Mouse (Mus musculus): ENCODE measurements around the gene Elf3. TPM values are rescaled to one million over a fixed set of nuclear protein-coding genes. Genes with fewer than 3 reads are reported as not detected.

Gene Elf3
- polyA plus RNA-seq (2016; fragmentation: Nextera tagmentation; extraction: Ambion mirVana), result 1.1 and 1.8 TPM in 2 replicates

DNA sequence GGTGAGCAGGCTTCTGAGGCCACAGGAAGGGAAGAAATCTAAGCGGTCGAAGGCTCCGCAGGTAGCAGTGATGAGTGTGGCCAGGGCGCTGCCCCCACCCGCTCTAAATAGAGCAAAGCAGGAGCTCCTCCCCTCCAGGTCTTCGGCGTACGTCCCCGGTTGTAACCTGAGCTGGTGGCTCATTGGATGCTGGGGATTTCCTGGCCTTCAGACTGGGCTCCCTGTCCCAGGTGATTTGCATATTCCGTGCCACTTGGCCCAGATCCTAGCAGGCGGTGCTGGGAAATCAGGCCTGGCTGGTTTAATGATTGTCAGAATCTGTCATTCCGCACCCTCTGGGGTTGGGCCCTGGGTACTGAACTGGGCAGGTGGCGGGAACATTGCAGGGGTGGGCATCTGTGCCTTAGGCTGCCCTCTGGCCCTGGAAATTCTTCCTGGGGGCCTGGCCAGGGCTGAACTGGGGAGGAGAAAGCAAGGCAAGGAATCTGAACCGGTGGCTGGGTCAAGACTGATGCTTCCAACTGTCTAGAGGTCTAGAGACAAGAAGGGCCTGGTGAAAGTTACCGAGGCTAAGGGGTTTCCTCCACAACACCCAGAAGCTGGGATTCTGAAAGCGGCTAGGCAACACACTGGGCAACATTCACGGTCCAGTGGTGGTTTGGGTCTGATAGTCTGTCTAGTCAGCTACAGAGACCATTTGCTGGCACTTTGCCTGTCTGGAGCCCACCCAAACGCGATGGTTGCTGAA is at the start of gene Elf3:
Gene Elf3, minus strand, starts transcription at position 189 of the 748 bp plus-strand sequence.
- Histone ChIP-seq H3K9me3 (replicated peaks) (no peaks in the 10 kb centered on the region), H3K27me3 (replicated peaks) (peaks cover 36% of the 10 kb centered on the region), H3K4me3 (peak within 1 kb of the TSS; percentile 33), H3K36me3 (peaks cover 20% of the 10 kb centered on the region), H3K4me1 (peaks cover 12% of the 10 kb centered on the region), H3K4me2 (peak within 1 kb of the TSS; percentile 71), H3K9ac (peak within 1 kb of the TSS; percentile 56; the same call in 1 of the 2 replicates), H3K27ac (peak within 1 kb of the TSS; percentile 55)
- peak; percentile 76 for ATAC-seq
- WGBS (ENCODE audit: insufficient replicate concordance), result 30% methylated on average over 19 of the region's 19 CpGs

GRCm38 (mm10) chr1:135290908-135291307 is 32.5 kb upstream of the Elf3 start:
- Histone ChIP-seq H3K9ac (no peak overlapping the region), H3K9me3 (replicated peaks) (no peaks in the 10 kb centered on the region), H3K27me3 (replicated peaks) (no peaks in the 10 kb centered on the region), H3K27ac (no peak overlapping the region), H3K4me1 (no peaks in the 10 kb centered on the region), H3K4me3 (no peak overlapping the region), H3K4me2 (no peak overlapping the region), H3K36me3 (peaks cover 17% of the 10 kb centered on the region)
- WGBS (ENCODE audit: insufficient replicate concordance), result 79% methylated on average over 5 of the region's 5 CpGs
- no peak for ATAC-seq

GRCm38 (mm10) chr1:135286311-135286710 is 27.9 kb upstream of the Elf3 start:
- Histone ChIP-seq H3K27me3 (replicated peaks) (0 out of 2 replicates have a peak, but pooled peaks cover 6% of the 10 kb centered on the region), H3K27ac (no peak overlapping the region), H3K4me3 (no peak overlapping the region), H3K9ac (no peak overlapping the region), H3K4me1 (peaks cover 24% of the 10 kb centered on the region), H3K36me3 (no peaks in the 10 kb centered on the region), H3K9me3 (replicated peaks) (no peaks in the 10 kb centered on the region), H3K4me2 (no peak overlapping the region)
- ATAC-seq, result no peak
- WGBS (ENCODE audit: insufficient replicate concordance), result 51% methylated on average over 2 of the region's 2 CpGs

GRCm38 (mm10) chr1:135283826-135284291 is 25.5 kb upstream of the Elf3 start, which contains the start of gene Rnpep:
TSS of gene Rnpep (minus strand) at chr1:135284084.
- H3K9me3 ChIP-seq (replicated peaks), result no peaks in the 10 kb centered on the region
- peak within 1 kb of the TSS; percentile 82 for H3K9ac ChIP-seq
- 3% methylated on average over 39 of the region's 39 CpGs for WGBS (ENCODE audit: insufficient replicate concordance)
- ATAC-seq, result peak; percentile 75
- peak within 1 kb of the TSS; percentile 79 for H3K4me3 ChIP-seq
- H3K4me1 ChIP-seq, result peaks cover 24% of the 10 kb centered on the region
- peak within 1 kb of the TSS; percentile 73 for H3K27ac ChIP-seq
- 0 out of 2 replicates have a peak, but pooled peaks cover 6% of the 10 kb centered on the region for H3K27me3 ChIP-seq (replicated peaks)
- H3K36me3 ChIP-seq, result peaks cover 8% of the 10 kb centered on the region
- H3K4me2 ChIP-seq, result peak within 1 kb of the TSS; percentile 98

- Histone ChIP-seq H3K27me3 (replicated peaks) (0 out of 2 replicates have a peak, but pooled peaks cover 6% of the 10 kb centered on the region), H3K27ac (peak overlapping the region; percentile 73), H3K4me3 (peak overlapping the region; percentile 79), H3K4me1 (peaks cover 24% of the 10 kb centered on the region), H3K4me2 (peak overlapping the region; percentile 98), H3K9me3 (replicated peaks) (no peaks in the 10 kb centered on the region), H3K36me3 (peaks cover 13% of the 10 kb centered on the region), H3K9ac (peak overlapping the region; percentile 82)
- peak; percentile 68 for ATAC-seq
- under 1% methylated on average over 47 of the region's 48 CpGs for WGBS (ENCODE audit: insufficient replicate concordance)
Observed at GRCm38 (mm10) chr1:135283287-135283825, 25.0 kb upstream of the Elf3 start.

DNA sequence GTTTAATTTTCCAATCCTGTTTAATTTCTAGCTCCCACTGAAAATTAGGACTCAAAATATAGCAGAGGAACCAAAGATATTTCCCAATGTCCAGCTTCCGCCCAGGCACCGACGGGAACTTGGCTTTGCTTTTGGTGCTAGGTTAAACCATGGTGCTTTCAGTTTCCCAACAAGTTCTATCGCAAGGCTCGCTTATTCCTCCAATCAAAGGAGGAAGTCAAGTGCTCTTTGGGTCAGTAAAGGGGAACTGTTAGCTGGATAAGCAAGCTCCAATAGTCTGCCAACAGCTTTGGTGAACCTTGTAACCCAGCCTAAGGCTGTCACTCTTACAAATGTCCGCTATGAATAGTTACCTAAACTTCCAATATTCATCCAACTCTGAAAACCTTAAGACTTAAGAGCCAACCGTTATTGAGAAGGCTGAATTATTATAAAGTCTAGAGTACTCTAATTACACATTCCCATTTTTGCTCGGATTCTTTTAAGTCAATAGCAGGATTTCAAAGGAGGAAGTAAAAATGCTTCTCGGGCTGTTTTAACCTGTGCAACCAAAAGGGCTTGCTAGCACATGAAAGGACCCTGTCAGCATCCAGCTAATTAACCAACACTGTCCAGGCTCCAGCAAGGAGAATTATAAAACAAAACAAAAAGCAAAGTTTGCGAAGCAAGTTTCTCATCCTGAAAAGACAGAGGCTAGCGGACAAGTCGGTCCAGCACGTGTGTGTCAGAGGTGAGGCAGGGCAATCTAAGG is 24.3 kb upstream of the Elf3 start:
- no peak; the same call in 1 of the 2 replicates for ATAC-seq
- peak overlapping the region; percentile 82 for H3K9ac ChIP-seq
- 12% methylated on average over 13 of the region's 13 CpGs for WGBS (ENCODE audit: insufficient replicate concordance)
- 0 out of 2 replicates have a peak, but pooled peaks cover 6% of the 10 kb centered on the region for H3K27me3 ChIP-seq (replicated peaks)
- peaks cover 24% of the 10 kb centered on the region for H3K4me1 ChIP-seq
- H3K27ac ChIP-seq, result peak overlapping the region; percentile 73
- H3K4me2 ChIP-seq, result peak overlapping the region; percentile 98
- H3K36me3 ChIP-seq, result peaks cover 18% of the 10 kb centered on the region
- H3K4me3 ChIP-seq, result peak overlapping the region; percentile 79
- H3K9me3 ChIP-seq (replicated peaks), result no peaks in the 10 kb centered on the region

- H3K4me1 ChIP-seq, result peaks cover 24% of the 10 kb centered on the region
- 0 out of 2 replicates have a peak, but pooled peaks cover 6% of the 10 kb centered on the region for H3K27me3 ChIP-seq (replicated peaks)
- ATAC-seq, result no peak
- 0 out of 2 replicates have a peak overlapping the region, but pooled peaks have one; percentile 79 for H3K4me3 ChIP-seq
- no peak overlapping the region for H3K27ac ChIP-seq
- no peak overlapping the region for H3K9ac ChIP-seq
- WGBS (ENCODE audit: insufficient replicate concordance), result 90% methylated on average over 17 of the region's 17 CpGs
- H3K4me2 ChIP-seq, result peak overlapping the region; percentile 98
- no peaks in the 10 kb centered on the region for H3K9me3 ChIP-seq (replicated peaks)
- peaks cover 23% of the 10 kb centered on the region for H3K36me3 ChIP-seq
Observed at GRCm38 (mm10) chr1:135281841-135282240, 23.5 kb upstream of the Elf3 start.

DNA sequence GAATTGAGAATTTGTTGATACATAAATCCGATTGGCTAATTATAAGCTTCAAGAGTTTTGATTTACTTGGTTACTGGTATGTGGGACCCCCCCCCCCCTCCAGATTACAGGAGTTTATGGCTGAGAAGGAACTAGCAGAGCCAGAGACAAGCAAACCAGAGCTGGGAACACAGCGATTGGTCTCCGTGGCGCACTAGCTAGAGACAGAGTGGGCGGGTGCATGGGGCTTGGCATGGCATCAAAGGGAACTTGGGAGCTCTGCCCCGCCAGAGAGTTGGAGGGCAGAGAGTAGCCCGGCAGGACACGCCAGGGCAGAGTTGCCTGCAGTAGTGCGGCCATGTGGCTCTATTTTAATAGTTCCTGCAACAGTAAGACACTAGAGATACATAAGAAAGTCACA is 22.3 kb upstream of the Elf3 start:
- H3K27me3 ChIP-seq (replicated peaks), result 0 out of 2 replicates have a peak, but pooled peaks cover 6% of the 10 kb centered on the region
- no peaks in the 10 kb centered on the region for H3K9me3 ChIP-seq (replicated peaks)
- no peak overlapping the region for H3K4me2 ChIP-seq
- H3K36me3 ChIP-seq, result peaks cover 34% of the 10 kb centered on the region
- H3K9ac ChIP-seq, result no peak overlapping the region
- peaks cover 24% of the 10 kb centered on the region for H3K4me1 ChIP-seq
- no peak overlapping the region for H3K4me3 ChIP-seq
- 86% methylated on average over 9 of the region's 9 CpGs for WGBS (ENCODE audit: insufficient replicate concordance)
- ATAC-seq, result no peak
- no peak overlapping the region for H3K27ac ChIP-seq

GRCm38 (mm10) chr1:135271371-135271770 is 13.0 kb upstream of the Elf3 start:
- WGBS (ENCODE audit: insufficient replicate concordance), result 85% methylated on average over 9 of the region's 9 CpGs
- Histone ChIP-seq H3K27me3 (replicated peaks) (no peaks in the 10 kb centered on the region), H3K36me3 (peaks cover 37% of the 10 kb centered on the region), H3K9me3 (replicated peaks) (no peaks in the 10 kb centered on the region), H3K4me3 (no peak overlapping the region), H3K9ac (no peak overlapping the region), H3K27ac (no peak overlapping the region), H3K4me1 (peaks cover 7% of the 10 kb centered on the region), H3K4me2 (no peak overlapping the region)
- ATAC-seq, result no peak

DNA sequence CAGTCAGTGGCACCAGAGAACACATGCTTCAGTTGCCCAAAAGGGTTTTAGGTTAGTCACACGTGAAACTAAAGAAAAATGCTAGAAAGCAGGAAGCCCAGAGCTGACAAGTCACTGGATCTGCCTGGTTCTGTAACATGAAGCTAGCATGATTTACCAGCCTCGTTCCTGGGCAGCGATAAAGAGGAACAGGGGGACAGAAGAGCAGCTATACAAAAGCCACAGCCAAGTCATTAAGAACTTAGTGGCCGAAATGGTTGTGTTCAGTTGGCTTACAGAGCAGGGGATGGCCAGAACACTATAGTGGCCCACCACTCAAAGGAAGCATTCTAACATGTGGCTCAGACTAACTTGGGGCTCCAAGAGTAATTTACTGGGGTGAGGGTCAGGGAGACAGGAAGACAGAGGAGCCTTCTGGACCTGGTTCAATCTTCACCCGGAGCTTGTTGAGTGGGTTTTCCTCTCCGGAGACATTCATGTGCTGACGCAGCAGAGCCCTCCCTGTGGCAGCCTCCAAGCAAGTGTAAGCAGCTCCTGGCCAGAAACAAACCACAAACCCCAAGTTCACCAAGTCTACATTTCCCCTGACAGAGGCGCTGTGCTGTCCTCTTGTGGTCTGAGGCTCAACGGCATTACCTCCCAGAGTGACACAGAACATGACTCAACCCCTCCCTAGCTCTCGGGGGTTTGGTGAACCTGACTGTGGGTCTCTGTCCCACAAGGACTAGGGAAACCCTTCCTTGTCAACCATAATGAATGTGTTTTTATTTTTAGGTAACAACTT is 9.5 kb upstream of the Elf3 start:
- no peak overlapping the region for H3K4me3 ChIP-seq
- 32% methylated on average over 10 of the region's 10 CpGs for WGBS (ENCODE audit: insufficient replicate concordance)
- no peaks in the 10 kb centered on the region for H3K27me3 ChIP-seq (replicated peaks)
- H3K9ac ChIP-seq, result no peak overlapping the region
- H3K4me1 ChIP-seq, result peaks cover 7% of the 10 kb centered on the region
- no peaks in the 10 kb centered on the region for H3K9me3 ChIP-seq (replicated peaks)
- H3K4me2 ChIP-seq, result no peak overlapping the region
- peaks cover 51% of the 10 kb centered on the region for H3K36me3 ChIP-seq
- ATAC-seq, result 0 out of 2 replicates have a peak, but pooled peaks have one; percentile 21
- H3K27ac ChIP-seq, result no peak overlapping the region

DNA sequence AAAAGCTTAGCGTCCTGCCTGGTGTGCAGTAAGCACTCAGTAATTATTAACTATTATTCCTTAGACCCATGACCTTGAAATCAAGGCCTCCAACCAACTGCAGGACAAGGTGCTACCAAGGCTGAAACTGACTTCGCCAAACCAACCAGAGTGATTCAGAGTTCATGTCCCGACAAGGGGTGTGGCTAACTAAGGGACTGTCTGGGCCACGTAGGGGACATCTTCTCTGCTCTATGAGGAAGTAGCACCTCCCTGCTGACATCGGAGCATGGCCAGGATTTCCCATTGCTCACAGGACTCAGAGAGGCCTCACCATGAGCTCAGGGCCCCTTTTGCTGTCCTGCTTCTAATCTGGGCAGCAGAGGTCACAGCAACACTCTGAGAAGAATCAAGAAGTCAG is 7.5 kb upstream of the Elf3 start:
- Histone ChIP-seq H3K27ac (no peak overlapping the region), H3K4me1 (peaks cover 7% of the 10 kb centered on the region), H3K27me3 (replicated peaks) (no peaks in the 10 kb centered on the region; the same call in 1 of the 2 replicates), H3K4me3 (no peak overlapping the region), H3K4me2 (no peak overlapping the region), H3K9ac (no peak overlapping the region), H3K36me3 (peaks cover 55% of the 10 kb centered on the region), H3K9me3 (replicated peaks) (no peaks in the 10 kb centered on the region)
- 52% methylated on average over 5 of the region's 5 CpGs for WGBS (ENCODE audit: insufficient replicate concordance)
- ATAC-seq, result no peak
